Mouse (Mus musculus): ENCODE results near the gene Arhgef1.

GRCm38 (mm10) chr7:24974893-24975595 is 72.3 kb downstream of the Arhgef1 start:
- no peak for TF ChIP-seq GATA1 (IDR thresholded peaks at IDR 0.05; ENCODE audit: borderline replicate concordance, low read length)
- TF ChIP-seq FLI1 (IDR thresholded peaks at IDR 0.05; ENCODE audit: low read length) = no peak
